Mouse (Mus musculus): ENCODE results near the gene Nr2e1.

The Nr2e1 gene

GRCm38 (mm10) chr10:42587961-42588750 lies 4.7 kb upstream of the Nr2e1 start:
- DNase-seq (ENCODE audit: low spot score), result no peak

GRCm38 (mm10) chr10:42585596-42586305 lies 2.3 kb upstream of the Nr2e1 start:
- no peak for DNase-seq (ENCODE audit: low spot score)

- DNase-seq (ENCODE audit: low spot score), result no peak
These were observed 1.7 kb upstream of the Nr2e1 start for GRCm38 (mm10) chr10:42585156-42585555.

GRCm38 (mm10) chr10:42584436-42584983 lies 1.1 kb upstream of the Nr2e1 start:
- no peak for DNase-seq (ENCODE audit: low spot score)

GRCm38 (mm10) chr10:42583902-42584435 lies 537 bp upstream of the Nr2e1 start:
- DNase-seq (ENCODE audit: low spot score), result no peak

GRCm38 (mm10) chr10:42582566-42583110 lies 794 bp downstream of the Nr2e1 start:
- DNase-seq (ENCODE audit: low spot score), result no peak

GRCm38 (mm10) chr10:42581694-42582565 lies 1.5 kb downstream of the Nr2e1 start:
- DNase-seq (ENCODE audit: low spot score), result no peak

GRCm38 (mm10) chr10:42580951-42581277 lies 2.5 kb downstream of the Nr2e1 start:
- DNase-seq (ENCODE audit: low spot score), result no peak

- no peak for DNase-seq (ENCODE audit: low spot score)
These were observed 3.1 kb downstream of the Nr2e1 start for GRCm38 (mm10) chr10:42580131-42580950.

GRCm38 (mm10) chr10:42579475-42580130 lies 3.8 kb downstream of the Nr2e1 start:
- no peak for DNase-seq (ENCODE audit: low spot score)

GRCm38 (mm10) chr10:42578698-42579474 lies 4.5 kb downstream of the Nr2e1 start:
- DNase-seq (ENCODE audit: low spot score), result no peak

- DNase-seq (ENCODE audit: low spot score), result no peak
These were observed 5.2 kb downstream of the Nr2e1 start for GRCm38 (mm10) chr10:42578281-42578675.

GRCm38 (mm10) chr10:42577525-42578280 lies 5.7 kb downstream of the Nr2e1 start:
- DNase-seq (ENCODE audit: low spot score), result no peak

GRCm38 (mm10) chr10:42574639-42575038 lies 8.8 kb downstream of the Nr2e1 start:
- DNase-seq (ENCODE audit: low spot score), result no peak

GRCm38 (mm10) chr10:42572971-42573370 lies 10.5 kb downstream of the Nr2e1 start:
- no peak for DNase-seq (ENCODE audit: low spot score)

- no peak for DNase-seq (ENCODE audit: low spot score)
These were observed 10.9 kb downstream of the Nr2e1 start for GRCm38 (mm10) chr10:42572567-42572966.

GRCm38 (mm10) chr10:42562272-42562671 lies 21.2 kb downstream of the Nr2e1 start:
- no peak for DNase-seq (ENCODE audit: low spot score)

- no peak for DNase-seq (ENCODE audit: low spot score)
These were observed 23.7 kb downstream of the Nr2e1 start for GRCm38 (mm10) chr10:42559581-42560200.
